Mouse (Mus musculus): ENCODE data around the gene Grin3b.

GRCm38 (mm10) chr10:79934794-79935569 lies 35.5 kb upstream of the Grin3b start:
- TF ChIP-seq CTCF (IDR thresholded peaks at IDR 0.05; ENCODE audit: low read depth) (no peak), EP300 (optimal IDR thresholded peaks at IDR 0.05) (no peak)
